Mouse (Mus musculus): ENCODE measurements around the gene Hras.

Hras gene

GRCm38 (mm10) chr7:141193948-141194347 lies at the start of gene Hras, which contains the start of gene Lrrc56:
Gene Hras (minus strand): TSS chr7:141194005.
Gene Lrrc56 (plus strand): TSS chr7:141194157.
- in situ Hi-C loops (cut with MboI, MseI): no loop called here

DNA sequence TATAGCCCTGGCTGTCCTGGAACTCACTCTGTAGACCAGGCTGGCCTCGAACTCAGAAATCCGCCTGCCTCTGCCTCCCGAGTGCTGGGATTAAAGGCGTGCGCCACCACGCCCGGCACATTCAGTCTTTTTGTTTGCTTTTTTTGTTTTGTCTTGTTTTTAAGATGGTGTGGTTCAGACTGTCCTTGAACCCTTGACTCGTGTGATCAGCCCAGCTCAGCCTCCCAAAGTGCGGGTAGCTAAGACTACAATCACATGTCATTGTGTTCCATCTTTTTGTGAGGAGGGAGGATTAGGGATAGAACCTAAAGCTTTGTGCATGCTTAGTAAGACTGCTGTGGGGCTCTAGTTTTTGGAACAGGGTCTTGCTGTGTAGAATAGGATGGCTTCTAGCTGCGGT lies 37.7 kb upstream of the Hras start:
- in situ Hi-C loops (cut with MboI, MseI): no loop called here

GRCm38 (mm10) chr7:141231111-141231510 lies 37.3 kb upstream of the Hras start:
- in situ Hi-C loops (cut with MboI, MseI): no loop called here

GRCm38 (mm10) chr7:141230570-141230969 lies 36.8 kb upstream of the Hras start:
- in situ Hi-C loops (cut with MboI, MseI): no loop called here

- in situ Hi-C loops (cut with MboI, MseI): no loop called here
These were observed 35.9 kb upstream of the Hras start for GRCm38 (mm10) chr7:141229702-141230101.

GRCm38 (mm10) chr7:141228279-141229067 lies 34.7 kb upstream of the Hras start, which contains the start of gene Phrf1:
Gene Phrf1 (plus strand): TSS chr7:141228784.
- in situ Hi-C loops (cut with MboI, MseI): no loop called here

DNA sequence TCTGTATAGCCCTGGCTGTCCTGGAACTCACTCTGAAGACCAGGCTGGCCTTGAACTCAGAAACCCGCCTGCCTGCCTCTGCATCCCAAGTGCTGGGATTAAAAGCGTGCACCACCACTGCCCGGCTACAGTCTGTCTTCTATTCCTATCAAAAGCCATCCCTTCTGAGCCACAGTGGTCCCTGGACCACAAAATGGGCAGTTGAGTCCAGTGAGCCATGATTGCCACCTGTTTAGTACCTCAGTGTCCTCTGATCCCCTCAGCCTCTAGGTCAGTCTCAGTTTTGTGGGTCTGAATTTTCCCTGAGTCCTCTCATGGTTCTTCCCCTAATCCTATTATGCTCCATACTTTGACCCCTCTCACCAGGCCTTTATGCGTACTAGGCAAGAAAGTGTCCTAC lies 34.0 kb upstream of the Hras start:
- in situ Hi-C loops (cut with MboI, MseI): no loop called here

DNA sequence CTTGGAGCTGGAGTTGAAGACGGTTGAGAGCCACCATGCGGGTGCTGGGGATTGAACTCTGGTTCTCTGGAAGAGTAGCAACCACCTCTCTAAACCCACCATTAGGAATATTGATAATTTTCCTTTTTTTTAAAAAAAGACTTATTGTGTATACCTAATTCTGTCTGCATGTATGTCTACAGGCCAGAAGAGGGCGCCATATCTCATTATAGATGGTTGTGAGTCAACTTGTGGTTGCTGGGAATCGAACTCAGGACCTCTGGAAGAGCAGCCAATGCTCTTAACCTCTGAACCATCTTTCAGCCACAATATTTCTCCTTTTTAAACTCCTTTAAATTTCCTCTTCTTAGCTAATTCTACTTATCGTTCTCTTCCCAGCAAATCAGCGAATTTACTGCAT lies 32.7 kb upstream of the Hras start:
- in situ Hi-C loops (cut with MboI, MseI): no loop called here

- in situ Hi-C loops (cut with MboI, MseI): no loop called here
These were observed 29.0 kb upstream of the Hras start for GRCm38 (mm10) chr7:141222696-141223215.

GRCm38 (mm10) chr7:141222126-141222467 lies 28.3 kb upstream of the Hras start:
- in situ Hi-C loops (cut with MboI, MseI): no loop called here

GRCm38 (mm10) chr7:141221249-141222125 lies 27.7 kb upstream of the Hras start:
- in situ Hi-C loops (cut with MboI, MseI): no loop called here

DNA sequence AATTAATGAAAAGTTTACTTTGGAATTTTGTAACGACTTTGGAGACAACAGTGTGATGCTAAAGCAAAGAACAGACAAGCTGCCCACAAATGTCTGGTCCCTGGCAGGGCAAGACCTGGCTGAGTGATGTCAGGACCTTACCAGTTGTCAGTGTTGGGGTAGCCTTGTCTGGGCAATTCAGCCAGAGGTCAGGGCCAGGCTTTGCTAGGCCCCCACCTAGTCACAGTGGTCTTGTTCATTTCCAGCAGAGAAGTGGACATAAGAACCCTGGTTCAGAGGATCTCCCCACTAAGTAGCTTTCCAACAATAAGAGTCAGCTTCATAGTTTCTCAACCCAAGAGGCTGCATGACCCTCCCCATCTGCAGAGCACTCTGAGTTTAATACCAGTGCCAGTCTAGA lies 26.6 kb upstream of the Hras start:
- in situ Hi-C loops (cut with MboI, MseI): no loop called here

- in situ Hi-C loops (cut with MboI, MseI): no loop called here
These were observed 25.8 kb upstream of the Hras start for GRCm38 (mm10) chr7:141219558-141220099.

DNA sequence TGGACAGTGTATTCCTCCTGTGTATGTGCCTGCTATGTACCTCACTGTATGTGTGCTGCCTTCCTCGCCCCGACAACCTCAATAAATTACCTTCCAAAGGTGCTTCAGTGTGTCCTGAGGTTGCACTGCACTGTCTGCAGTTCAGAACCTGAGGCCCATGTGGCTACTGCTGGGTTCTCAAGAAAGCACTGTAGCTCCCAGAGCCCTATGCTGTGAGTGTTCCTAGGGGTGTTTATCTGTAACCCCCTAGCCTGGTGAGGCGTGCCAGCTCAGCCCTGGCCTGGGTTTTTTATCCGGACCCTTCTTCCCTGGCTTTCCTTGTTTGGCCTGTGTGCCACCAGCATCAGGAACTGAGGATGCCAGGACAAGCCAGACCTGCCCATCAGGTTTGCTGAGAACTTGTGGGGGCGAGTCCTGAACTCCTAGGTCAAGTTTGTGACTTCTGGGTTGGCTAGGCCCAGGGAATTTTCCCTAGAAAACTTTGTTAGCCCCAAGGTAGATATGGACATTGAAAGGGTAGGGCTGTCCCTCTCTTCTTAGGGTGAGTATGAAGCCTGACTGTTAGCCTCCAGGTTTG lies 24.8 kb upstream of the Hras start:
- in situ Hi-C loops (cut with MboI, MseI): no loop called here

DNA sequence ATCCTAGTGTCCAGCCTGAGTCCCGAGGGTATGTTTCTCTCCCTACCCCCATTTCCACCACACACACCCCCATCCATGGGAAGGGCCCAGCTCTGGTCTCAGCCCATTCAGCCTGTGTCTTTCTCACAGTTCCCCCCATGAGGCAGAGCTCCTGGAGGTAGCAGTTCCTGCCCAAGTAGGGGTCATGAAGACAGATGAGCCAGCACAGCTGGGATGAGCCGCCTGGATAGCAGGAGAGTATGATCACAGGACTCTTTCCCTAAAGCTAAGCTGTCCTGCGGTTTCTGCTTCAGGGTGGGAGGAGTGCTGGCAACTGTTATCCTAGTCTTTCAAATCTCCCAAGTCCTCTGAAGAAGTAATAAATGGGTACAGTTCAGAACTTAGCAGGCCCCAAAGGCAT lies 24.3 kb upstream of the Hras start:
- in situ Hi-C loops (cut with MboI, MseI): no loop called here

DNA sequence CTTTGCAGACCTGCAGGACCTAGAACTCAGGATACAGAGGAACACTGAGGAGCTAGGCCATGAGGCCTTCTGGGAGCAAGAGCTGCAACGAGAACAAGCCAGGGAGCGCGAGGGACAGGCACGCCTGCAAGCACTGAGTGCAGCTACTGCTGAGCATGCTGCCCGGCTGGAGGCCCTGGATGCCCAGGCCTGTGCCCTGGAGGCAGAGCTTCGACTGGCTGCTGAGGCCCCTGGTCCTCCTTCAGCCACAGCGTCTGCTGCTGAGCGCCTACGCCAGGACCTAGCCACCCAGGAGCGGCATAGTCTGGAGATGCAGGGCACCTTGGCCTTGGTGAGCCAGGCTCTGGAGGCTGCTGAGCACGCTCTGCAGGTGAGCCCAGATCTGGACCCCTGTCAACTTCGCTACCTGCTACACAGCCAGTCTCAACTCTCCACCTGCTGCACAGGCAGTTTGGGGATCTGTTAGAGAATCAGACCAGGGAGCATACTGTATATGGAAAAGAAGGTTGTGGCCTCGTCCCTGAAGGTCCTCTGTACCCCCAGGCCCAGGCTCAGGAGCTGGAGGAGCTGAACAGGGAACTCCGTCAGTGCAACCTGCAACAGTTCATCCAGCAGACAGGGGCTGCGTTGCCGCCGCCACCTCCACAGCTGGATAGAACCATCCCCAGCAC lies 23.7 kb upstream of the Hras start:
- in situ Hi-C loops (cut with MboI, MseI): no loop called here

DNA sequence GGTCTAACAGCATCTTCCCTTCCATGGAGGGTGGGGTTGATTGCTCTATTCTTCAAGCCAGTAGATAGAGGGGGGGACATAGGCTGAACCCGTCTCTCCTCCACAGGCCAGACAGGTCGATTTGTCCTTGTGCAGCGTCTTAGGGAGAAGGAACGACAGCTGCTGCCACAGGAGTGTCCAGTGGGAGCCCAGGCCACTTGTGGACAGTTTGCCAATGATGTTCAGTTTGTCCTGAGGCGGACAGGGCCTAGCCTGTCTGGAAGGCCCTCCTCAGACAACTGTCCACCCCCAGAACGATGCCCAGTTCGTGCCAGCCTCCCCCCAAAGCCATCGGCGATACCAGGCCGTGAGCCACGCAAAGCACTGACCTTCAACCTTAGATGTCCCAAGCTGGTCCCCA lies 23.1 kb upstream of the Hras start:
- in situ Hi-C loops (cut with MboI, MseI): no loop called here

DNA sequence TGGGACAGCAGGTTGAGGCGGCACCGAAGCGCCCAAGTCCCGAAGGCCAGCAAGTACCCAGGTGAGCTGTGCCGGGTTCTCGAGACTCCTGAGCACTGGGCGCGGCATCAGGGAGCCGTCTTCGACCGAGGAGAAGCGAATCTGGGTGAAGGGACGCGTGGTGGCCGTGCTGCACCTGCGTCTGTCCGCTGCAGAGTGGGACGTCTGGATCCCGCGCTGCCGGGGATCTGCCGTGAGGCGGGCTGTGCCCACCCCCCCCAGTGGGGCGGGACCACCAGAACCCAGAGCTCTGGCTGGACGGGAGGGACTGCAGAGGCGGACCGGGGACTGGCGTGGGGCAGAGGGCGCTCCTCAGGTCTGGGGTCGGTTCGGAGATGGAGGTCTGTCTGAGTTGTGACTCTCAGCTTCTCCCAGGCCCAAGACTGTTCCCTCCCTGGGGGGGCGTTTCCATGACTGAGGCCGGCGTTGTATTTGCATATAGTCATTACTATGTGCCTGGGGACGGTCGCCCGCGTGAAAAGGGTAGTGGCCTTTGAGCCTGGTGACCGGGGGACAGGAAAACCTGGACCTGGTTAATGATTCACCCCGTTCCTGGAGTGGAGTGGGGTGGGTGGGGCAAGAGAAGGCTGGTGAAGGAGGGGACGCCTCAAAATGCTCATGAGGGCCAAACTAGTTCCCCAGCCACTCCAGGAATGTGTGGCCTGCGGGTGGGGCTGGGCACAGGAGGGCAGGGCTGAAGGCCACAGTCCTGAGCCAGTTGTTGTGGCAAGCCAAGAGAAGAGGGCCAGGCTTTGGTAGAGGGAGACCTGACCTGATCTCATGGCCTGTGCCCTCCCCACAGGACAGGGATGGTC lies 22.3 kb upstream of the Hras start:
- in situ Hi-C loops (cut with MboI, MseI): no loop called here

DNA sequence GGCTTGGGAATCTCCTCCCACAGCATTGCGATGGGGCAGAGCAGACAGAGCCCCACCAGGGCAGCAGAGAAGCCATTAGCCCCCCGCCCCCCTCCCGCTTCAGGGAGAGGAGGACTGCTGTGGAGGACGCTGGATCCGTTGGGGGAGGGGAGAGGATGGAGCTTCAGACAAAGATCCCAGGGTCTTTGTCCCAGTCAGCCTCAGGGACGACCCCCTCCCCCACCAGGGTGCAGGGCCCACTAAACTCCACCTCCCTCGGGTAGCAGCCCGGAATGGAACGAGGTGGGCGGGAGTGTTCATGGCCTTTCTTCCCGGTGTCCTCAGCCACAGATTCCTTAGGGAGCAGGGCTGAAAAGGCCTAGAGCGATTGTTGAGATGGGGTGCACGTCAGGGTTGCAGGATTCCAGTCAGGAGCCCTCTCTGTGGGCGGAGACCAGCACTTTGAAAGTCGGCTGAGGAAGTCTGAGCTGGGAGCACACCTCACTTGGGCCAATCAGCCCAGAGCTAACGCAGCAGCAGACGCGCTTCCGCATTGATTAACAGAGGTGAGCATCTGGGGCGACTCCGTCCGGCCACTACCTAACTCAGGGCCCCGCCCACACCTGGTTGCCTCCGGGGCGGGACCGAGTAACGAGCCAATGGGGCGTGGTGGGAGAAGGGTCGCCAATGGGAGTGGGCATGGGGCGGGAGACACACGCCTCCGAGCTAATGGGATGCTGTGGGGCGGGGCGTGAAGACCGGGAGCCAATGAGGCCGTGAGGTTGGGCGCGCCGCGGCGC lies 21.5 kb upstream of the Hras start, which contains the start of gene Rassf7:
Rassf7 (plus strand) TSS at position 760 of the 779 bp plus-strand sequence.
- in situ Hi-C loops (cut with MboI, MseI): no loop called here

DNA sequence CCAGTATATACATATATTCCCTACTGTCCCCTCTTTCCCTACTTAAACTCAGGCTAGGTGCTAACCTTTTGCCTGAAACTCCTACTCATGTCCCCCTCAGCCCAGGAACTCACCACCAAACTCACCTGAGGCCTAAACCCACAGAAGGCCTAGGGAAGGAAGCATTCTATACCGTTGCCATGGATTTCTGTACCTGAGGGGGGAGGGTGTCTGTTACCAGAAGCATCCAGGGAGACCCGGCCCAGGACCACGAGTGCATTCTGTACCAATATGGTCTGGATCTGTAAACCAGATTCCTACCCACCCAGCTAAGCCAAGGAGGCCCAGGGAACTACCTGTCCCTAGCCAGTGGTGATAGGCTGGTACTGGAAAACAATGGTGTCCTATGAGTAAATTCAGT lies 20.5 kb upstream of the Hras start:
- in situ Hi-C loops (cut with MboI, MseI): no loop called here
